Mouse (Mus musculus) bone marrow macrophage, adult 2 months (primary cell): ENCODE results near the gene Patl1.

Experiments used
- CTCF ChIP-seq: IDR thresholded peaks from 2 replicates; pipeline ENCODE4 v1.5.1; 2012; ENCODE audit warnings: low read depth, mild to moderate bottlenecking, low read length, moderate library complexity
- POLR2A ChIP-seq: IDR thresholded peaks from 2 replicates; pipeline ENCODE4 v1.6.1; 2012; ENCODE audit warnings: mild to moderate bottlenecking, low read depth, low read length, borderline replicate concordance

DNA sequence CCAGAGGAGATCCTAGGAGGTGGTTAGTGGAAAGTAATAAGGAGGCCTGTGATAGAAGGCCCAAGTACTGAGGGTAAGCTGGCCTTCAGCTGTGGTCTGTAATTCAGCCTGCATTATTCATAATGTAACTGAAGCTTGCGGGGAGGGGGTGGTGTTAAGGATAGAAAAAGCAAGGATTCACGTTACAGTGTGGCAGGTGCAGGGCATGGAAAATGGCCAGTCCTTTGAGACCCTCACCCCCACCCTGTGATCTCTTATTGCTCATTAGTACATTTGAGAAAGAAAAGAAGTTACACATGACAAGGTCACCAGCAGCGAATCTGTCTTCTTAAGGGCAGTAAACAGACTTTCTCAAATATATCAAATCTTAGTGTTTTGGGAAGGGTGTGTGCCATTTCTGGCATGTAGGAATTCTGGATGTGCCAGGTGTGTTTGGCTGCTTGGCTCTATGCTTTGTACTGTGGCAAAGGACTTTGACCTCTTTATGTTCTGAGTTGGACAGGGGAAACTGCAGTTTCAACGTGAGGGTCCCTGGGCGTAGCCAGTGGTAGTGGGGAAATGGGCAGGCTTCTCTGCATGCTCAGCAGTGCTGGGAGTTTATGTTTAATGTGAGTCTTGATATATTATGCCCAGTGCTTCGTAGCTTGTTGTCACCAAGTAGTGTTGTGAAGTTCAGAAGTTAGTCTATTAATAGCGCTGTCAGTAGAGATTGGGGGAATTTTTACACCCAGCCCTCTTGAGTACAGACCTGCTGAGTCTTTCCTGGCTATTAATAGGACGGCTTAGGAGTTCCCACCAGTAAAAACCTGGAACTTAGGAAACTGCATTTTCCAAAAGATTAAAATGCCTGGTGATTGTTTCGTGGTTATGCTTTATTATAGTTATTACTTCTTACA lies 57.2 kb downstream of the Patl1 start:
- no peak for TF ChIP-seq POLR2A
- TF ChIP-seq CTCF = no peak
